Mouse (Mus musculus): ENCODE measurements at regions not wholly inside any gene's neighbourhood (a gene's known extent, or its start where the extent isn't known, plus 50 kb on each side); places are given as distances from the start of the nearest gene placed in this dataset.
A peak's percentile ranks its signal among the peaks of the same experiment; 100 is the strongest.

DNA sequence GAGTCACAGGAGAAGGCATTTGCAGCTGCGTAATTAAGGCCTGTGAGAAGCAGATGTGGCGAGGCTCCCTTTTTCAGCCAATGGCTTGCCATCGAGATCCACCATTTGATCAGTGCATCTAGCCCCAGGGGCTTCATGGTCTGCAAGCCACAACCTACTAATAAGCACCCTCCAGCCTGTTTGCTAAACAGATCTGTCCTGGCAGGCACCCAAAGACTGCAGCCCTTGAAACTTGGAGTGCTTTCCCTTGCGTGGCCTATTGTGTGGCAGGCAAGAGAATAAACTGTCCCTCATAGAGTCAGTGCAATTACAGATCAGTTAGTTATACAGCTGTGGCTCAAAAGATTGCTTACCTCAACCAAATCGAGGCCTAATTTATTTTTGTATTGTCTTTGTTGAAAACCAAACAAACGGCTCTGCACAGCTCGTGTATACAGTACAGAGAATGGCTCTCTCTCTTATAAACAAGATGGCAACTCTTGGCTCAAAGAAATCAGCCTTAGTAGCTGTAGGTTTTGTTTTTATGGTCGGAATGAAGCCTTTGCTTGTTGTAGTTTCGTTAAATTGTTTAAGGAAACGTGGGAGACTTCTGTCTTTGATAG is 195.9 kb upstream of the Satb2 start:
- DNase-seq (ENCODE audit: low read depth, low spot score), result no peak

DNA sequence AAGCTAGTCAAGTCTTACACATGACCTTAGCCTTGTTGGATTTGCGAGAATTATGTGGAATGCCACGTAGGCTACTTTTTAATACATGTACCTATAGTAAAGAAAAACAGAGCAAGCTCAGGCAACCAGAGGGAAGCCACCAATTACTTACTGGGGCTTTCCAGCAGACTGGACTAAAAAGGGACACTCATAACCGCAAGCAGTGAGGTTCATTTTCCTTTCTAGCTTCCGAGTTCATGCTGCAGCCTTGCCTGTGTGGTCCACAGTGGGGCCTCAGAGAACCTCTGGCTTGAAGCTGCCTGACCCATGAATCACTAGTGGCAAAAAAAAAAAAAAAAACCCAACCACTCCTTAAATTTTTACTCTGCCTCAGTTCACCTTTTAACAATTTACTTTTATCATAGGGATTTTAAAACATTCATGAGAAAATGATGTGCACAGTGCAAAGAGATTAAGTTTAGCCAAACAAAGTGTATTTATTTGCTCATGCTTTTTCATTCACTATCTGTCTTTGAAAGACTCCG is 188.6 kb upstream of the 1700066M21Rik start:
- no peak for DNase-seq (ENCODE audit: low read depth, low spot score)

DNA sequence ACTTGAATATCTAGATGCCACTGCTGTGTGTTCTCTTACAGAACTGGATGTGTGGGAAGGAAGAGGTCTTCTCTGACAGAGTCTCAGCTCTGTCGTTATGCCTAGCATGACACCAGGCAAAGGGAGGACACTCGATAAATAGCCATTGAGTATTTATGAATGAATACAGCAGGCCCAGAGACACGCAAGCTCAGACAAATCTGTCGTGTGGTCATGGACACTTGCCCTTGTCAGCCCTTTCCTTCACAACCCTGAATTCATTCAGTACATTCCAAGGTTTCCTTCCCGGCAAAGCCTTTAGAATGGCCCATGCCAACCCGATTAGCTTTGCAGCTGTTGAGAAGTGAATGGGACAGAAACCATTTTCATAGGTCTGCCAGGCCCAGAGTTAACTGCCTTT is 176.1 kb upstream of the 1700066M21Rik start:
- DNase-seq (ENCODE audit: low read depth, low spot score), result no peak

DNA sequence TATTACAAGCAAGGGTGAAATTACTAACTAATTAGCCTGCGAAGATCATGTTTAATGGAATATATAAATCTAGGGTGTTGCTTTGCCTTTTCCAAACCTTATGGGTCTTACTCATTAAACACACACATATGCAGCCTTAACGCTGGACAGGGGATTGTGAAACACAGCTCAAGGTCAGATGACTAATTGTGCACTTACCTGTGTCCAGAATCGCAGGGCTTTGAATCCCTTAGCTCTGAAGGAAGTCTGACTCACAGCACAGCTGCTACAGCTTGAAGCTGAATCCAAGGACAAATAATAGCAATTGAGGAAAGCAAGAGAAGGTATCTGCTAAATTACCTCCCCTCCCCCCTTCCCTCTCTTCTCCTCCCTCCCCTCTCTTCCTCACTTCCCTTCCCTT is 173.1 kb upstream of the 1700066M21Rik start:
- DNase-seq (ENCODE audit: low read depth, low spot score), result no peak

DNA sequence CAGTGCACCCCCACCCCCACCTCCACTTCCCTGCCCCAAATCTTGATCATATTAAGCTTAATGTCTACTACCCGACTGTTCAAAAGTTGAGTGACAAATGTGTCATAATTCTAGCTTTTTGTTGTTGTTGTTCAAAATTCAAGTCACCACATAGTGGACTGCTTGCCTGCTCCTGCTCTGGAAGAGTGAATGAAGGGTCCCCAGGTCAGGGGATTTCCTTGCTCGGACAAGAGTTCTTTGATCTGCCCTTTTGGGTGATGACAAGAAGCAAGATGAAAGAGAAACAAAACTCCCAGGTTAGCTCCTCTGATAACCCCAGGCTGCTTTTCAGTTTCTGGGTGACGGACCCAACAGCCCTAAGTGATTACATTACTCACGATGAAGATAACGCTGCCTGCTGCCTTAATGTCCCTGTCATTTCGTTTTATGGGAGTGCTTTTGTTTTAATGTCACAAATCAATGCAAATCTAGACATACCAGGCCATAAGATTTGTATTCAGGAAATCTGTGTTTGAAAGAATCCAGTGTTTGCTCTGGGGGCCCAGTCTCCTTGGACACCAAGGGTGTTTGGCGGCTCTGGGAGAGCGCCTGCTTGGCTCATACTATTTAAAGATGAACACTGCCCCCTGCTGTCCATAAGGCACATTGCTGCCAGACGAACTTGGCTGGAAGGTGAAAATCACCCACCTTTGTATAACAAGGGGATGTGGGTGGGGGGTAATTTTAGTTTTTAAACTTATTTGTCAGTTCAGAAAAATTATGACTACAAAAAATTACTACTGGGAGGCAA is 172.0 kb upstream of the 1700066M21Rik start:
- DNase-seq (ENCODE audit: low read depth, low spot score), result peak; percentile 41

DNA sequence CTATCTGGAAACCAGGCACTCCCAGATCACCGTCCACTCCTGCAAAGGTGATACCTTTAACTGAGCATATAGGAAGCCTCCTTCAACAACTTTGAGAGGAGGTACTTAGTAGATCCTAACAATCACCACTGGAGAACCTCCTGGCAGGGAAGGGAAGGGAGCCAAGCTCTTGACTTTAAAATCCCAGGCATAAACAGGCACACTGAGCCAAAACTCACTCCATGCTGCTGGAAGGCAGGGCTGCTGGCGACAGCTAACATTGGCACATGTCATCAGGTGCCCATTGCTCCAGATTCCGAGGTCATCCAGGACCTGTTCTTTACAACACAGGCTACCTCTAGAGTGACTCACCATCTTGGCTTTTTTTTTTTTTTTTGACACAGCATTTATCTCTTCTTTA is 170.9 kb upstream of the 1700066M21Rik start:
- DNase-seq (ENCODE audit: low read depth, low spot score), result no peak

DNA sequence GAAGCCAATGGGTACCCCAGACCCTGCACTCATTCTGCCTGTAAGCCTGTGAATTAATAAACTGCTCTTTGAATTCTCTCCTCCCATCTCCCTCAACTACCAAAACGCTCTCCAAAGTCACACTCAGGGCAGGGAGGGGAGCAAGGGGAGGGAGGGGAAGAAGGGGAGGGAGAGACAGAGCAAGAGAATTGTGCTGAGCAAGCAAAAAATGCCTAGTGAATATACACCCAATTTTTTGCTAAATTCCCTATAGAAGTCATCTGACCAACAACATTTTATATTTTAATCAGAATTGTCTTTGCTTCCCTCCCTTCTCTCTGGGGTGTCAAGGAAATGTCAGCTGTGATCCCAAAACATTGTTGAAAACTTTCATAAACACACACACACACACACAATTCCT is 170.5 kb upstream of the 1700066M21Rik start:
- DNase-seq (ENCODE audit: low read depth, low spot score), result no peak

DNA sequence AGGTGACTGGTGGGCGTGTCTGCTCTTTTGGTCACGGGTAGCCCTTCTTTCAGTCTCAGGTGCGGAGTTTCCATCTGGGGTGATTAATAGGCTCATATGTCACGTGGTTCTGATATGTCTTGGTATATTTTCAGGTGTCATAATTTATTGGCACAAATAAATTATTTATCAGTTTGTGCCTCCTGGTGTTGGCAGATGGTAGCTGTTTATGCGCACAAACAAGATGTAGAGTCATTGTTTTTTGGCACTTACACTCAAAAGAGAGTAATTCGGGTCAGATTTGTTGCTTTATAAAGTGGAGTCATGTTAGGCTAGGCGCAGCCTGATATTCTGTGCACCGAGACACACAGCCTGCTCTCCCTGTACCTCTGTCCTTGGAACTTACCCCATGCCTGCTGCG is 169.0 kb upstream of the 1700066M21Rik start:
- DNase-seq (ENCODE audit: low read depth, low spot score), result no peak

DNA sequence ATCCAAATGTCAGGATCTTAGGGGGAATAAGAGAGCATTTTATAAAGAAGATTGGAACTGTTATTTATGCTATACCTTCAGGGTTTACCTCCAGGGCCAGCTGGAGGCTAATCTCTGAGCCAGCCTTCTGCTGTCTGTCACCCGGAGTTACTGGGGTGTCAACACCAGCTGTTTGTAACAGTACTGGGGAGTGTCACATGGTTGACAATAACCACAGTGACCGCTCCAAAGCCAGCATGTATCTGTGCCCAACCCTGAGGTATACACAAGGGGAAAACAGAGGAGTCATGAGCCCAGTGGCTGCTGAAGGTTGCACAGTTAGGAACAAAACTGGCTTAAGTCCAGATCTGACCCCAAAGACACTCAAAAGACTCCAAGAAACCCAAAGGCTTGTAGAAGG is 168.1 kb upstream of the 1700066M21Rik start:
- no peak for DNase-seq (ENCODE audit: low read depth, low spot score)

DNA sequence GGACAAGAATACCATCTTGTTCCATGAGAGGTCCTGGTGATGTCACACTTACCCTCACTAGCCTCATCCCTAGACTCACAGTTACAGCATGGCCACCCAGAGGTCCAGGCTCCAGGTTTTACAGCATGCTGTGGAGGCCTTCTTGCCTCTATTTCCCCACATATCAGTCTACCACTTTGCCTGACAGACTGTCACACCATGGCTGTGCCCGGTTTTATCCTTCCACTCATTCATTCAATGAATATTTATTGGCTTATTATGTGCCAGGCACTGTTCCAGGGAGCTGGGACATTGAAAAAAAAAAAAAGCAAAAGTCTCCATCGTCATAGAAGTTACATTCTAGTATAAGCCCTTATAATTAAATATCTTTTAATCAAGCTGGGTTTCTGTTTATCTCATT is 166.4 kb upstream of the 1700066M21Rik start:
- DNase-seq (ENCODE audit: low read depth, low spot score), result no peak

DNA sequence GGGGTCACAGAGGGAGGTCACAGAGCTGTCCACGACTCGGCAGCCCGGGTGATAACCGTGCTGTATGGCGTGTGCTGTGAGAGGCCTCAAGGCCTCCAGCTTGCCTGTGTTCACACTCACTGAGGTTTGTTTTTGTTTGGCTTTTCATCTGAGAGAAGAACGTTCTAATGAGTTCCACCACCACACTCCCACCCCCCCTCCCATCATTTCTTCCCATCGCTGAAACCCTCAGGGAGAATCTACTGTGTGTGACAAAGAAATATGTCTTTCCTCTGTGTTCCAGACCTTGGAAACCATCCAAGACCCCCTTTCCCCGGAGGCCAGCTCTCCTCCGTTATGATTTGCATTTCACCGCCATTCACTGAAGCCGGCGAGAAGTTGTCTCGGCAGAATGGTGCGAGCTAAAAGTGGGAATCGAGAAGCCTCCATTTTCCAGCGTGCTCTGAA is 164.0 kb upstream of the 1700066M21Rik start:
- DNase-seq (ENCODE audit: low read depth, low spot score), result no peak

DNA sequence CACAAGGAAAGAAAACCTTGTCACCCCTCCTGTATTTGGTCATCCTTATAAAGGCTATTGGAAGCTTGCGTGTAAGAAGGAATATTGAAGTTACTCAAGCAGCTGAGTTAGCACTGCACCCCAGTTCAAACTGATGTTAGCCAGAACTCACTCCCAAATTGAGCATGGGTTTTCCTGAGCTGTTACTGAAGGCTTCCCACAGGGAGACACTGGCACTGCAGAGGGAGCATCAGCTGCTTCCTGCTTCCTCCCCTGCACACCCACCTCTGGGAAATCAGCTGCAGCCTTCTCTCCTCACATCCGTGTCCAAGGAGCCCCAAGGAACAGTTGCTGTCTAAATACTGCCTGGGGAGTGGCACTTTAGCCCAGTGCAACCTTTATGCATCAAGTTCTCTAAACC is 163.2 kb upstream of the 1700066M21Rik start:
- DNase-seq (ENCODE audit: low read depth, low spot score), result no peak

DNA sequence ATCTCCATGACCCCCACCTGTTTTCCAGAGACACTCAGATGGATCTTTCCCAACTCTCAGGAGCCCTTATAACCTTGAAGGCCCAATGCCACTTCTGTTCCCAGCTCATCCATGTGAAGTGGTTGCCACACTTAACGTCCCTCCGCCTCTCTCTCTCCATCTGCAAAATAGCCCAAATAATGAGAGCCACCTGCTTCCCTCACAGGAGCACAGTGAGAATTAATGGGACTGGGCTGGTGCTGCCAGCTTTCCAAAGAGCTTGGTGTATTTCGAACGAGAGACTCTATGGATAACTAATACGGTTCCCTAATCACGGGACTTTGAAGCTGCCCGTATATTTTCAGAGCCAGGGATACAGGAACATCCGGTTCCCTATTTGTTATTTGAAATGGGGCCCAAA is 159.8 kb upstream of the 1700066M21Rik start:
- DNase-seq (ENCODE audit: low read depth, low spot score), result no peak

DNA sequence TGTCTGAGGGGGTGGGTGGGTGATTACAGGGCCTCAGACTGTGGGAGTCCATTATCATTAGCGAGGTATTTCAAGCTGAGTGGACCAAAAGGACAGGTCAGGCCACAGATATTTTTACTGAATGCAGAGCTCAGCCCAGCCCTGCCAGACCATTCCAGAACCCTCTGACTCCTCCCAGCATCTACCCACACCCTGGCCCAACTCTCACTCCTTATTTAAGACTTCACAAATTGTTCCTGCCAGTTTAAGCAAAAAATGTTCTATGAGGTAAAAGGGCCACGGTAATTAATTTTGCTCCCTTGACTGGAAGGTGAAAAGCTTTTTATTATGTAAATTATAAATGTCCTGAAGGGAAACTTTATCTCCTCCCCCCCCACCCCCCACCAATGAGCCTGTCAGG is 159.3 kb upstream of the 1700066M21Rik start:
- no peak for DNase-seq (ENCODE audit: low read depth, low spot score)

DNA sequence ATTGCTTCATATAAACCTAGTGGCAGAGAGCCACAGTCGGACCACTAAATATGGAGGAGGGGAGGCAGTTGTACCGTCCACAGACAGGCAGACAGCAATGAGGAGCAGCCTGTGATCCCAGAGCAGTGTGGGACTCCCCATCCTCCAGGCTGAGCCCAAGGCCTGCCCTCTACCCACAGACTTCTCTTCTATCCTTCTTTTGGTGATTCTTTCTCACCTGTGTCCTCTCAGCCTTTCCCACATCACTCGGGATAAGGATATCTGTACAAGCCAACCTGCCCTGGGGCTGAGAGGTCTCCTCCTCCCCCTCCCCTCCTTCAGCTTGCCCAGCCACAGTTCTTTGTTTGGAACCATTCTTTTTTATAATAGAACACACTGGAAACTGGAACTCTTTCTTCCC is 158.8 kb upstream of the 1700066M21Rik start:
- DNase-seq (ENCODE audit: low read depth, low spot score), result no peak

DNA sequence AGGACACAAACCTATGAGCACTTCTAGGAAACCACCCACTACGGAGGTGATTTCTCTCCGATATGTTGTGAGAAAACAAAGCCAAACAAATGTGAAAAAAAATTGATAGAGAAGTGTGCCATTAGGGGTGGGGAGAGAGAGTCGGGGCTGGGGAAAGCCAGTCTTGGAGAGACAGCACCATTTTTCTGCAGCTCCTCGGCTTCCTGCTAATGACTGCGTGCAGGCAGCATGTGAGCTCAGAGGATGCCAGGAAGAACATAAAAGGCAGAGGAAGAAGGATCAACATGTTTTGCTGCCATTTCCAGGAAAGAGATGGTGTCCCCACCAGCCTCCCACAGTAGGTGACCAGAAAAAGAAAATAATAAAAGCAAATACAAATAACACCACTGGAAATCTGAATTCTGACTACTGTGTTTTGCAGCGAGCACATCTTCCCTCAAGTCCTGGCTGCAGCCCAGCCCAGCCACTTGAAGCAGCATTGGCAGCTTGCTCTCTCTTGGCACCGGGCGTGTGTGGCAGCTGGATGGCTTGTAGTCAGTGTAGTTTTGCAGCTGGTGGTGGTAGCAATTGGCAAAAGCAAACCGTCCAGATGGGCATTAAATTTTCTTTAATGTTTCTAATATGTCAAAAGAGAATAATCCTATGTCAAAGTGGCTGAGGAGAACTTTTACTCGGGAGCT is 152.9 kb upstream of the 1700066M21Rik start:
- DNase-seq (ENCODE audit: low read depth, low spot score), result no peak

DNA sequence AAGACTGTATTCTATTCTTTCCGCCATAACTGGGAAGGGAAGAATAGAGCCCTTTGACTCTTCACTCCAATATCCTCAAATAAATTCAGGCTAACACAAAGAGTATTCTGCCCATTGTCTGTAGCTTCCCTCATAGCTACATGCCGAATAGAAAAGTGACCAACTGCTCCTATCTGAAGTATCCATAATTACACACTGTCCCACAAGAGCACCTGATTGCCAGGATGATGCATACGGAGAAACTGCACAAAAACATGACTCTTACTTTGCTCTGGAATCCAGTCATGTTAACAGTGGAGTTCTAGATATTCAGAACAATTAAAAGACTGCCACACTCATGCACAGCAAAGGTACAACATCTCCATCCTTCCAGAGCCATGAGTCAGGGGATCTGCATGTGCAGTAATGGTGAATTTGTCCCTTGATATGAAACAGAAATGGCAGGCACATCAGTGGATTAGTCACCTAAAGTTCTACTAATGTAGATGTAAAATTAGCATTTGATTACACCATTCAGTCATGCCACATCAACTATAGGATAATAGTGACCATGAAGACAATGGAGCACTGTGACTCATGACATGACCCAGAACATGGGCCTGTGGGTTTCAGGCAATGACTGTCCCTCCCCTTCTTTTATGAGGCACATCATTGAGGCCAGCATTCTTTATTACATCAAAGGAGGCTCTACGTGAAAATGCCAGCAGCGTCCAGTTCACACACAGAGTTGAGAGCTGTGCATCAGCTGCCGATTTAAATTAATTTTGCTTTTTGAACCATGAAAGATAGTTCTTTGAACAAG is 133.6 kb upstream of the 1700066M21Rik start:
- no peak for DNase-seq (ENCODE audit: low read depth, low spot score)

DNA sequence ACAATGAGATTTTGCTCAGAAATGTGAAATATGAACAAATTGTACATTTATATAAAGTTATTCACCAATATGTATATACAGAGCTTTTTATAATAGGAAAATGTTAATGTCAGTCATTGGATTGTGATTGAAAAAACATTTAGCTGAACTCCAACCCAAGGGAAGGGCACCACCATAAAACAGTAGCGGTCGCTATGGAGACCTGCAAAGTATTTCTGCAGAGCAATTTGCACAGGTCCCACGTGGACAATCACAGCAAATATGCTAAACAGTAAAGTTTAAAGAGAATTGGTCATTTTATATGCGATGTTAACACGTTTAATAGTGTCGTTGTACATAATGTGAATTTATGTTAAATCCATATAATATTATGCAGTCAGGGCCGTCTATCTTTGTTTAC is 117.8 kb upstream of the 1700066M21Rik start:
- no peak for DNase-seq (ENCODE audit: low read depth, low spot score)

DNA sequence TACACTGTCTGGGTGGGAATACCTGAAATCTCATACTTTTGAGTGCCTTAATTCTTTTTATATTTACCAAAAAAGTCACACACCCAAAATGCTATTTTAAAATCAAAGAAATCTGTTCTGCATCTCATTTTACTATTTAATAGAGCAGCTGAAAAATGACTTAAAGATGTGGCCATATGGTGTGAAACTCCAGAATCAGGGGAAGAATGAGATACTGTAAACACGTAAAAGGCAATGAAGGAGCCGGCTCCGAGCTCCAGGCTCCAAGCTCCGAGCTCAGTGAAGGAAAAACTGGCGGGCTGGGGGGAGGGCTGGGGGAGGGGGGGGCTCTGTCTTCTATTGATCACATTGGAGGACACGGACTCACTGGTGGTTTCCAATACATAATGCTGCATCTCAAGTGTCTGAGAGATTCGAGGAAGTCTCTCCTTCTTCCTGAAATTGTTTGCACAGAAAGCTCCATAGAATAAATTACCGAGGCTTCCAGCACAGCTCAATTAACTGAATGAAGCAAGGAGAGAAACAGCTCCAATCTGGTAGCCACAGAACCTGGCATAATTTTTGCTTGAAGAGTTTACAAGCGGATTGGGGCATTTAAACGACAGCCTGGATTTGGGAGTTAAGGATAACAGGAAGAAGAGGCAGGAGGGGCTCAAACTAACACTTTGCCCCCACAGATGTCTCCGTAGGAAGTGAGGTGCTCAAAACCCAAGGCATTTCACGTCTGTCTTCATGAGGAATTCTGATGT is 112.2 kb upstream of the 1700066M21Rik start:
- DNase-seq (ENCODE audit: low read depth, low spot score), result no peak

DNA sequence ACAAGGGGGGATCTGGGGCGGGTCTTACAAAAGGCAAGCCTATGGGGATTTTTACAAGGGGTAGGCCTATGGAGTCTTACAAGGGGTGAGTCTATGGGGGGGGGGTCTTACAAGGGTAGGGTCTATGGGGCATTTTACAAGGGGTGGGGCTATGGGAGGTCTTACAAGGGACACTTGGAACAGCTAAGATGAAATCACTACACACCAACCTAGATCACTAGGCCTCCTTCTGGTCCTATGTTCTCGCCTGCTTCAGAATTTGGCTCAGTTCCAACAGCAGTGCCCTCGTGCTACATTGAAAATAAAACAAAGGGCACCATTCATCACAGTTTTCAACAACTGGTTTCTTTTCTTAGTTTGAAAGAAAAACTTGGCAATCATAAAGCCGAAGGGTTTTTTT is 110.7 kb upstream of the 1700066M21Rik start:
- DNase-seq (ENCODE audit: low read depth, low spot score), result no peak

DNA sequence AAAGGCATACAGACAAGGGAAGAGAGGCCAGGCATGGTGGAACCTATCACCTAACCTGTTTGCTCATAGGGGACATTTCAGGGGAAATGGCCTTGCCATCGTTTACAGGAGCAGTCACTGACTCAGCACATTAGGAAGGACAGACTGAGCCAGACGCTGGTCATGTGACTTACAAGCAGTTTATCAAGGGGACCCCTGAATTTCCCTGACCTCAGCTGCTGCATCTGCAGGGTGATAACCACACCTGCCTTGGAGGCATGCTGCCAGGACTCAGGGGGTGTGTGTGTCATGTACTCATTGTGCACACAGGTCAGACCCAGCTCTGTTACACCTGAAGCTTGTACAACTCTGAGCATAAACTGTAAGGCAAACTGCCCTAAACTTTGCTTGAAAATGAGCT is 109.6 kb upstream of the 1700066M21Rik start:
- no peak for DNase-seq (ENCODE audit: low read depth, low spot score)
